Mouse (Mus musculus): ENCODE measurements around the gene Nr1h4. TPM values are rescaled to one million over a fixed set of nuclear protein-coding genes. Genes with fewer than 3 reads are reported as not detected.

Gene Nr1h4
- polyA plus RNA-seq, 1 experiment from 2014 or later: not detected

DNA sequence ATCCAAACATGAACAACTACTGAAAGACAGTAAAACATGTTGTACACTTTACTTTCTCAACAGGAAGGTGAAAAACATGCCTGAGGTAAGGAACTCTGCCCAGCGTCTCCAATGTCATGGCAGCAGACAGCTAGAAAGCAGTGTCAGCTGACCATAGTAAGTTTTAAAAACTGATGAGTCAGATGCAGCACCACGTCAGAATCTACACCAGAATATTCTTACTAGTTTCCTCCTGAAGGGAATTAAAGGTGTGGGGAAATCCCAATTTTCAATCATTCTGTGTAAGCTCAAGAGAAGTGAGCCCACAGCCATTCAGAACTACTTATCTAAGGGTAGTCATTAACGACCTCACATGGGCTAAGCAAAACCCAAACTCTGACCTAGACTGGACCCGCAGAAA, 90.7 kb downstream of the Nr1h4 start:
- Histone ChIP-seq H3K36me3 (ENCODE audit: inconsistent target) (peaks cover 30% of the 10 kb centered on the region), H3K4me3 (ENCODE audit: inconsistent target) (peak overlapping the region; percentile 97), H3K27ac (peak overlapping the region; percentile 100), H3K79me2 (ENCODE audit: inconsistent target) (peaks cover 51% of the 10 kb centered on the region)
- WGBS (ENCODE audit: missing documents): 2% methylated on average over 4 of the region's 4 CpGs

DNA sequence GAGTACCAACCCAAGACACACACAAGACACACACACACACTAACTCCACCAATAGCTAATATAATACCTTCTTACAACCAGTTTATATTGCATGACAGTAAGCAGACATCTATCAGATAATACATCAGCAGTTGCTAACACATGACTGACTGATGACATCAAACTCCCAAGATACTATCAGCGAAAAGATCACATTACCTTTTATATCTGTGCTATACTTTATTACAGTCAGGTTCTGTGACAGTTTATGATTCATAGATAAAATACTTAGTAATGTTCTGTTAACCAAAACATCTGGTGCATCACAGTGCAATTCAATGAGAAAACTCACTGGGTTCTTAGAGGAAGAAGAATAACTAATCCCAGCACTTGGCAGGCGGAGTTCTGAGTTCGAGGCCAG, 91.4 kb downstream of the Nr1h4 start:
- H3K27ac ChIP-seq: peak overlapping the region; percentile 100
- H3K4me3 ChIP-seq (ENCODE audit: inconsistent target): peak overlapping the region; percentile 97
- peaks cover 58% of the 10 kb centered on the region for H3K79me2 ChIP-seq (ENCODE audit: inconsistent target)
- H3K36me3 ChIP-seq (ENCODE audit: inconsistent target): peaks cover 37% of the 10 kb centered on the region
- 94% methylated on average over 3 of the region's 3 CpGs for WGBS (ENCODE audit: missing documents)

DNA sequence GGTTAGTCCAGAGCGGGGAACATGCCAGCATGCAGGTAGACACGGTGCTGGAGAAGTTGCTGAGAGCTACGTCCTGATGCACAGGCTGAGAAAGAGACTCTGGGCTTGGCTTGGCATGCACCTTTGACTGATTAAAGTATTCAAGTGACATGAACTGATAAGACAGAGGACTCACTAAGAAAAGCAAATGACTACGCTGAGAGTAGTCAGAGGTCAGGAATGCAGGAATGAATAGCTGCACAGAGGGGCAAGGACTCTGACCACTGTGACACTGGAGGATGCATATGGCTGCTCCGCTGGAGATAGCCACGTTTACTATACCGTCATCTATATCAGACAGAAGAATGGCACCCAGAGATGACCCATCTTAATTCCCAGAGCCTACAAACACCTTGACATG, 94.0 kb downstream of the Nr1h4 start:
- H3K79me2 ChIP-seq (ENCODE audit: inconsistent target): peaks cover 83% of the 10 kb centered on the region
- H3K27ac ChIP-seq: no peak overlapping the region
- H3K36me3 ChIP-seq (ENCODE audit: inconsistent target): peaks cover 62% of the 10 kb centered on the region
- H3K4me3 ChIP-seq (ENCODE audit: inconsistent target): no peak overlapping the region
- WGBS (ENCODE audit: missing documents): 95% methylated on average over 7 of the region's 7 CpGs

DNA sequence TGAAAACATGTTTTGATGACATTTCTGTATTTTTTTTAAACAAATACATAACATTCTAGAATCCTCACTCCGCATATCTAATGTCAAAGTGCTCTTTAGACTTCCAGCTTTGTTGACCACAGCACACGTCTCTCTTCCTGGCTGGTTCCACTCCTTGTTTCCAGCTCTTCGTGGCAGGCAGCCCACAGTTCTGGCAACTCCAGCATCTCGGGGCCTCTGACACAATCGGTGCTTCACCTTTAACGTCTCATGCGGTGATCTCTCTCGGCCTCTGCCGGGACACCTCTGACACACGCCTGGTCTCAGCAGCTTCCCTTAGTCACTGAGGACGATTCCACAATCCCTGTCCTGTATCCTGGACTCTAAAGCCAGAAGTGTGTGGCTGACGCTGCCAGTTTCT, 95.4 kb downstream of the Nr1h4 start:
- Histone ChIP-seq H3K79me2 (ENCODE audit: inconsistent target) (peaks cover 97% of the 10 kb centered on the region), H3K4me3 (ENCODE audit: inconsistent target) (no peak overlapping the region), H3K36me3 (ENCODE audit: inconsistent target) (peaks cover 76% of the 10 kb centered on the region), H3K27ac (no peak overlapping the region)
- WGBS (ENCODE audit: missing documents): 93% methylated on average over 12 of the region's 12 CpGs

DNA sequence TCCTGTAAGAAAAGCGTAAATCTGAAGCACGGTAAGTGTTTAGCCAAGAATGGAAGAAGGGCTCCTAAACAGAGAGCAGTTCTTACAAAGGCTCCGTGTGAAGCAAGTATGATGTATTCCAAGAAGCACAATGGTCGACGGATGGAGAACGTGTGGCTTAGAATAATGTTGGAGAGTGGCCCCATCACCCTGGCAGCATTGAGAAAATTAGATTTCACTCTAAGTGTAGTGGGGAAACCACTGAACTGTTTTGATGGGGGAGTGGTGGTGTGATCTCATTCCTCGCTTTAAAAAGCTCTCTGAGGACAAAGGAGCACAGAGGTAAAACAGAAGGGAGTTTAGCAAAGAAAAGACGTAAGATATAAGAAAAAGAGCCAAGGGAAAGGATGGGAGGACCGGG, 95.9 kb downstream of the Nr1h4 start:
- whole genome bisulfite sequencing (ENCODE audit: missing documents): 92% methylated on average over 9 of the region's 9 CpGs
- Histone ChIP-seq H3K4me3 (ENCODE audit: inconsistent target) (no peak overlapping the region), H3K79me2 (ENCODE audit: inconsistent target) (peaks cover 100% of the 10 kb centered on the region), H3K27ac (no peak overlapping the region), H3K36me3 (ENCODE audit: inconsistent target) (peaks cover 81% of the 10 kb centered on the region)

DNA sequence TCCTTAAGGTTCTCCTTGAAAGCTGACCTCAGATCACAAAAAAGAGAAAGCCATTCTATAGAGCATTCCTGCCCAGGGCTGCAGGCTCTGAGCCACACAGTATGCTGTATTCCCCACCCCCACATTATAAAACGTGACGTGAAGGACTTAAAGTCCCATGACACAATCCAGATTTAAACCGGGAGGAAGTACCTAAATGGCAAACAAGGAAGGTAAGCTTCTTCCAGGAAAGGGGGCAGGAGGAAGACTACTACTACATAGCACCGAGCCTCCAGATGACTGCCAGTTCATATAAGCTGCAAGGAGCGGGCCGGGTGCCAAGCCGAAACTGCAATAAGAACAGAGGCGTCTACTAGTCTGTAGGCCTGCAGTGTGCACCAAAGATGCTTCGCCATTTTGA, 97.5 kb downstream of the Nr1h4 start:
- no peak overlapping the region for H3K27ac ChIP-seq
- peaks cover 99% of the 10 kb centered on the region for H3K79me2 ChIP-seq (ENCODE audit: inconsistent target)
- no peak overlapping the region for H3K4me3 ChIP-seq (ENCODE audit: inconsistent target)
- peaks cover 78% of the 10 kb centered on the region for H3K36me3 ChIP-seq (ENCODE audit: inconsistent target)
- 91% methylated on average over 9 of the region's 9 CpGs for WGBS (ENCODE audit: missing documents)

DNA sequence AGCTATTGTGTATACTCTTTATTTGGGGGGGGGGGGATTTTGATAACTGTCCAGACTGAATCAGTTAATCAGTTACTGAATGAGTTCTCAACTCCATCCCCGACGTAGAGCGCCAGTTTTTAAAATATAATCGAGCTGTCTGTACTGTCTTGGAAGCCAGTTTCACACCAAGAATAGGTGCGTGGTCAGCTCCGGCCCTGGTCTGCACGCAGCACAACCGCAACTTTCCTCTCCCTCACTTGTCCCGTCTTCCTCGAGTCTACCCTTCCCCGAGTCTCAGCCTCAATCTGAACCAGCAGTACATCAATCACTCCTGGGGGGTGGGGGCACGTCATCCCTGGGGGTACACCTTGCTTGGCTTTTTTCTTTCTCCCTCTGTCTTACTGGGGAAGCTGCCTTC, 98.0 kb downstream of the Nr1h4 start:
- 92% methylated on average over 12 of the region's 12 CpGs for WGBS (ENCODE audit: missing documents)
- no peak overlapping the region for H3K27ac ChIP-seq
- peaks cover 81% of the 10 kb centered on the region for H3K36me3 ChIP-seq (ENCODE audit: inconsistent target)
- H3K4me3 ChIP-seq (ENCODE audit: inconsistent target): no peak overlapping the region
- H3K79me2 ChIP-seq (ENCODE audit: inconsistent target): peaks cover 99% of the 10 kb centered on the region

DNA sequence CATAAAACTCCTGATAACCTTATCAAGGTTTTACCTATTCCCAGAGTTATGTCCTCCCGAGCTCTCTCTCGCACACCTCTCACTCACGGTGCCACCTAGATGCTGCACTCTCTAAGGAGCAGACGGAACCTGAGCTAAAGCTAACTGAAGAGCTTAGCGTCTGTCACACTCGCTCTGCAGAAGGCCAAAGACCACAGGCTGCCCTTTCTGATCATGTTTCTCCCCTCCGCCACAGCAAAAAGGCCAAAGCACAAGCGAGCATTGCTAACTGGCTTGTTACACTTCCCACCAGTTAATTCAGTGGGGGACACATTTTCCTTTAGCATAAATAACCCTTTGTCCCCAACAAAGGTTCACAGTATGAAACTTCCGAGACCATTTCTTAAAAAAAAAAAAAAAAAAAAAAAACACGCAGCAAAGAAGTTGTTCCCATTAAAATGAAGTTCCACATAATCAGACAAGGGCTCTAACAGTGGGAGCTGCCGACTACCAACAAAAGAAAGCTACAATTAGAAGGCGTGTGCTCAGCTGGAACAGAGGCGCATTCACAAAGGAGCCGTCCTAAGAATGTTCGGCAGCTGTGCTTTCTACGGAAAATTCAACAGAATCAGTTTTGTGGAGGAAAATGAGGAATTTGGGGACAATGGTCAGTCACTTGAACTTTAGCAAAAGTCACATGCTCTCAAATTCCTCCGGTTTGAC, 98.7 kb downstream of the Nr1h4 start:
- no peak overlapping the region for H3K27ac ChIP-seq
- WGBS (ENCODE audit: missing documents): 92% methylated on average over 16 of the region's 17 CpGs
- peaks cover 82% of the 10 kb centered on the region for H3K36me3 ChIP-seq (ENCODE audit: inconsistent target)
- no peak overlapping the region for H3K4me3 ChIP-seq (ENCODE audit: inconsistent target)
- peaks cover 99% of the 10 kb centered on the region for H3K79me2 ChIP-seq (ENCODE audit: inconsistent target)

DNA sequence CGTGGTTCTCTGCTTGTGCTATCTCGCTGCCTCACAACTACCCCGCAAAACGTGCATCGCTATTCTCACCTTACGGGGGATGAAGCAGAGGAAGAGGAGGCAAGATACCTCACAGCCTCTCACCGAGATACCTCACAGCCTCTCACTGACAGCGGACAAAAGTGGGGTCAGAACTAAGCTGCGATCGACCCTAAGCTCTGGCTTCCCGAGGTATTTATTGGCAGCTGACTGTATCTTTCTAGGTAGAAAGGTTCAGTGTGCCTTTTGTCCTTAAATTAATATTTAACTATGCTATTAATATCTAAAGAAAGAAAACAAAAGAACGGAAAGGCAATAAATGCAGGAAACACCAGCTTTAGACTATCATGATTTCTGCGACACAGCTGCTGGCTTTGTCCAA, 100.6 kb downstream of the Nr1h4 start:
- Histone ChIP-seq H3K36me3 (ENCODE audit: inconsistent target) (peaks cover 88% of the 10 kb centered on the region), H3K27ac (no peak overlapping the region), H3K4me3 (ENCODE audit: inconsistent target) (no peak overlapping the region), H3K79me2 (ENCODE audit: inconsistent target) (peaks cover 99% of the 10 kb centered on the region)
- WGBS (ENCODE audit: missing documents): 96% methylated on average over 13 of the region's 13 CpGs

DNA sequence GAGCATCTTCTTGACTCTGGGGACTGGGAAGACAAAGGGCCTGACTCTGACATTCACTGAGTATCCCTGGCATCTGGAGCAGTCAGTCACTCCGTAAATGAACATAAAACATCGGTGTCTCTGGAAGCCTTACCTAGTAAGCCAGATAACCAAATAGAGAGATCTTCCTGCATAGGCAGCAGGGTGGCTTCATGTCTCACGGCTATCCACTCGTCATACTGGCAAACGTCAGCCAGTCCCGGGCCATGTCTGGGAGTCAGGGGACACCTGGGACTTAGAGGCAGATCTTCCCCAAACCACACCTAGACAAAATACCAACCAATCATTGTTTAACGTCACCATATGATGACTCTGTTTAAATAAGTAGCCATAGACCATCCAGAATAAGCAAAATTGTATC, 102.6 kb downstream of the Nr1h4 start:
- H3K79me2 ChIP-seq (ENCODE audit: inconsistent target): peaks cover 99% of the 10 kb centered on the region
- WGBS (ENCODE audit: missing documents): 94% methylated on average over 7 of the region's 7 CpGs
- peaks cover 88% of the 10 kb centered on the region for H3K36me3 ChIP-seq (ENCODE audit: inconsistent target)
- H3K27ac ChIP-seq: no peak overlapping the region
- H3K4me3 ChIP-seq (ENCODE audit: inconsistent target): no peak overlapping the region

DNA sequence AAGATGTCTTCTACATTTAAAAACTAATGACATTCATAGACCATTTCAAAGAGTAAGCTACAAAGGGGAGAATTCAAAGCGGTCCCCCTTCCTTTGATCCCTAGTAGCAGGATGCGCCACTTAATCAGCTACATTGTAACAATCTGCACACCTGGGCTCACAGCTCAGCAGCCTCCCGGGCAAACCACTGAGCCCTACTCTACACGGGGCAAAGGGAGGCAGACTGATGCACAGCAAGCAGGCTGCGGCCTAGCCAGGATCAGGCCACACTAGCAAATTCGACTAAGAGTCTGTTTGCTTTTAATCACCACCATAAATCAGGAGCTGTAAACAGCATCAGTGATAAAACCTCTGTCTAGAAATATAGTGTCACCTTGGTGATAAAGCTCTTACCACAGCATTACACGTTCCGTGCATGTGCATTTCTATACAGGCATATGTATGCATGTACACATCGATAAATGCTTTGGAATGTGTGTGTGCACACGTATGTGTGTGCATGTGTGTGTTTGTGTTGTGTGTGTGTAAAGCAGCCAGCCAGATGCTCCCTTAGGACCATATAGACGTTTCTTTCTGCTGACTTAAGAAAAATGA, 108.5 kb downstream of the Nr1h4 start:
- Histone ChIP-seq H3K27ac (no peak overlapping the region), H3K79me2 (ENCODE audit: inconsistent target) (peaks cover 98% of the 10 kb centered on the region), H3K4me3 (ENCODE audit: inconsistent target) (no peak overlapping the region), H3K36me3 (ENCODE audit: inconsistent target) (peaks cover 89% of the 10 kb centered on the region)
- WGBS (ENCODE audit: missing documents): 92% methylated on average over 11 of the region's 11 CpGs

DNA sequence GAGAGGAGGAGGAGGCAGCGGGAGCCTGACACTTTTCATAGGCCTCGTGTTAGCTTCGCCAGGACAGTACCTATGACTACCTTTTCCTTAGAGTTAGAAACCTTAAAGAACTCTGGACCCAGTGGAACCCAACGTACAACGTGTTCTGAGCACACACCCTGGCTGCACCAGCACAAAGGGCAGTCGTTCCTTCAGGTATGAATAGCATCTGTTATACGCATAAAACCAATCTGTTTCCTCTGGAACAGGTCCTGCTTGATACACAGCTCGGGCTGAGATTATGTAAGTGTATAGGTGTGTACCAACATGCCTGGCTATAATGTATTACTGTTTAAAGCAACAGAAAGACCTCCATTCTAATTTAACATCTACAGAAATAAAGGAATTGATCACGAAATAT, 109.2 kb downstream of the Nr1h4 start:
- H3K36me3 ChIP-seq (ENCODE audit: inconsistent target): peaks cover 84% of the 10 kb centered on the region
- no peak overlapping the region for H3K27ac ChIP-seq
- WGBS (ENCODE audit: missing documents): 98% methylated on average over 7 of the region's 9 CpGs
- peaks cover 98% of the 10 kb centered on the region for H3K79me2 ChIP-seq (ENCODE audit: inconsistent target)
- no peak overlapping the region for H3K4me3 ChIP-seq (ENCODE audit: inconsistent target)

DNA sequence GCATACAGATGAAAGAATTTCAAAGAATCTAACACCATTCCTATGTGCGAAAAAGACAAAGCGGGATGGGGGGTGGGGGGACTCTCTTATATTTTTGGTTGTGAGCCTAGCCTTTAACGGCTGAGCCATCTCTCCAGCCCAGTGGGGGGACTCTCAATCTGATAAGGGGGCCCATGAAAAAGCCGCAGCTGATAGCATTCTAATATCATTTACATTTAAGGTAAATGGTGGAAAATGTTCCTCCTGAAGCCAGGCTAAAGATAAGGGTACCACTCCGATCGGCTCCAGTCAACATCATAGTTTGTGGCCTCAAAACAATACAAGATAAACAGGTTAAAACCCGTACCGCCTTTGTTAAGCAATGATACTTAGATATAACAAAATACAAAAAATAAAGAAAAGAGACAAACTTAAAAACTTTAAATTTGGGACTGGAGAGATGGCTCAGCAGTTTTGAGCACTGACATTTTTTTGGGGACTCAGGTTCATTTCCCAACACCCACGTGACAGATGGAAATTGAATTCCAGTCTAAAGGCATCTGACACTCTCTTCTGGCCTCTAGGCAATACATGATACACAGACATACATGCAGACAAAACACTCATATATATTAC, 110.1 kb downstream of the Nr1h4 start:
- Histone ChIP-seq H3K4me3 (ENCODE audit: inconsistent target) (no peak overlapping the region), H3K79me2 (ENCODE audit: inconsistent target) (peaks cover 98% of the 10 kb centered on the region), H3K36me3 (ENCODE audit: inconsistent target) (peaks cover 84% of the 10 kb centered on the region), H3K27ac (no peak overlapping the region)
- WGBS (ENCODE audit: missing documents): 96% methylated on average over 9 of the region's 9 CpGs

DNA sequence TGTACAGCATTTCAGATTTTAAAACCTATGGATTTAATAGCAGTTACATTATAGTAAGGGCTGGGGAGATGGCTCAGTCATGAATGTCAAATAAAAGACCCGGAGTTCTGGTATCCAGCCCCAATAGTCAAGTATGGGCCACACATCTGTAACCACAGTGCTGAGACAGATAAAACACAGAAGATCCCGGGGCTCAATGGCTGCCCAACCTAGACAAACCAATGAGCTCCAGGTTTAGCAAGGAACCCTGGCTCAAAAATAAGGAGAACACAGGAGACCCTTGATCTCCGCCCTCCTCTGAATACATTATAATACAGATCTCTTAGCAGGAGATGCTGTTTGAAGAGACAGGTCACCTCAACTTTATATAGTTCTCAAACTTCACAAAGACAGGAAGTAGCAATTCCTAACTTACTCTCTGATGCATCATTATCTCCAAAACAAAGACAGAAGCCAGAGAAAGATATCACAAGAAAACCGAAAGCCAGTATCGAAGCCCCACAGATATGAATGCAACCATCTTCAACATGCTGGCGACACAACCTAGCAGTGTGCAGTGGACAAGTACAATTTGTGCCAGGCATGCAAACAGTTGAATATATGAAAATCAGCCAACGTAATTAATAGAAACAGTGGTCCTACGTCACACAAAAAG, 110.8 kb downstream of the Nr1h4 start:
- H3K4me3 ChIP-seq (ENCODE audit: inconsistent target): no peak overlapping the region

DNA sequence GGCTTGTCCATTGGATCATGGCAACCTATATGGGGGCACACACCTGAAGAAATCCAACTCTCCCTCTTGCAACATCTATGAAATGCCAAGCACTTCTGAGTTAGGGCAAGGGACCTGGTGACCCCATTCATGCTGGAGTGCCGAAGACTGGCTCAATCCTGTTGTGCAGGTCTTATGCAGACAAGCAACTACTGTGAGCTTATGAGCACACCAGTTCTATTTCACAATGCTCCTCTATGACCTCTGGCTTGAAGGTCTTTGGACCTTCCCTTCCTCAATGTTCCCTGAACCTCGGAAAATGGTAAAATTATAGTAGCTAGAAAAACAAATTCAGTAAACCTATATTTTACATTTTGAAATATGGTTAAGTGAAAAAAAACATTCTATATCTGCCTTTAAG, 115.4 kb downstream of the Nr1h4 start:
- 60% methylated on average over 1 of the region's 2 CpGs for WGBS (ENCODE audit: missing documents)
- peaks cover 90% of the 10 kb centered on the region for H3K79me2 ChIP-seq (ENCODE audit: inconsistent target)
- H3K36me3 ChIP-seq (ENCODE audit: inconsistent target): peaks cover 86% of the 10 kb centered on the region
- H3K27ac ChIP-seq: no peak overlapping the region
- H3K4me3 ChIP-seq (ENCODE audit: inconsistent target): no peak overlapping the region

More for the DNA sequence above, 110.8 kb downstream of the Nr1h4 start:
- Histone ChIP-seq H3K79me2 (ENCODE audit: inconsistent target) (peaks cover 98% of the 10 kb centered on the region), H3K36me3 (ENCODE audit: inconsistent target) (peaks cover 84% of the 10 kb centered on the region), H3K27ac (no peak overlapping the region)
- WGBS (ENCODE audit: missing documents): 96% methylated on average over 8 of the region's 8 CpGs
